Mouse (Mus musculus): ENCODE results near the gene Aadacl3. TPM values are rescaled to one million over a fixed set of nuclear protein-coding genes. Genes with fewer than 3 reads are reported as not detected.

Gene Aadacl3
- polyA plus RNA-seq (2015; fragmentation: Nextera tagmentation; extraction: Ambion mirVana) = not detected in 2 replicates

- no peaks in the 10 kb centered on the region for H3K9me3 ChIP-seq (replicated peaks; ENCODE audit: low read length)
- DNase-seq (ENCODE audit: low spot score) = no peak
- H3K36me3 ChIP-seq (ENCODE audit: insufficient read depth, low read length) = no peaks in the 10 kb centered on the region
- no peak for TF ChIP-seq CTCF (IDR thresholded peaks at IDR 0.05; ENCODE audit: low read depth)
- no peak within 1 kb of the TSS for H3K27ac ChIP-seq
- H3K9ac ChIP-seq (ENCODE audit: low read depth, low read length) = no peak within 1 kb of the TSS
- no peak within 1 kb of the TSS for H3K4me3 ChIP-seq (replicated peaks; ENCODE audit: low read depth, low read length)
- ATAC-seq (replicated peaks; ENCODE audit: low FRiP score, low read depth) = no peak
- H3K4me2 ChIP-seq (ENCODE audit: low read length) = no peak within 1 kb of the TSS
- no peaks in the 10 kb centered on the region for H3K27me3 ChIP-seq (ENCODE audit: insufficient read depth, low read length)
- WGBS = 76% methylated on average over 3 of the region's 3 CpGs
- no peaks in the 10 kb centered on the region for H3K4me1 ChIP-seq (replicated peaks; ENCODE audit: insufficient read depth, low read length)
These were observed at the start of gene Aadacl3 for GRCm38 (mm10) chr4:144463656-144464055. Gene Aadacl3, minus strand, starts transcription at chr4:144463756.

GRCm38 (mm10) chr4:144506518-144506917 lies 43.0 kb upstream of the Aadacl3 start:
- no peaks in the 10 kb centered on the region for H3K36me3 ChIP-seq (ENCODE audit: insufficient read depth, low read length)
- H3K4me2 ChIP-seq (ENCODE audit: low read length) = no peak overlapping the region
- DNase-seq (ENCODE audit: low spot score) (no peak), ATAC-seq (replicated peaks; ENCODE audit: low FRiP score, low read depth) (no peak)
- no peaks in the 10 kb centered on the region for H3K27me3 ChIP-seq (ENCODE audit: insufficient read depth, low read length)
- H3K27ac ChIP-seq = no peak overlapping the region
- WGBS = 83% methylated on average over 1 of the region's 1 CpGs
- H3K4me1 ChIP-seq (replicated peaks; ENCODE audit: insufficient read depth, low read length) = no peaks in the 10 kb centered on the region
- no peak overlapping the region for H3K9ac ChIP-seq (ENCODE audit: low read depth, low read length)
- TF ChIP-seq CTCF (IDR thresholded peaks at IDR 0.05; ENCODE audit: low read depth) = no peak
- H3K9me3 ChIP-seq (replicated peaks; ENCODE audit: low read length) = no peaks in the 10 kb centered on the region
- no peak overlapping the region for H3K4me3 ChIP-seq (replicated peaks; ENCODE audit: low read depth, low read length)

- no peak for TF ChIP-seq CTCF (IDR thresholded peaks at IDR 0.05; ENCODE audit: low read depth)
- H3K27ac ChIP-seq = no peak overlapping the region
- H3K4me3 ChIP-seq (replicated peaks; ENCODE audit: low read depth, low read length) = no peak overlapping the region
- no peaks in the 10 kb centered on the region for H3K4me1 ChIP-seq (replicated peaks; ENCODE audit: insufficient read depth, low read length)
- DNase-seq (ENCODE audit: low spot score) (no peak), ATAC-seq (replicated peaks; ENCODE audit: low FRiP score, low read depth) (no peak)
- no peaks in the 10 kb centered on the region for H3K36me3 ChIP-seq (ENCODE audit: insufficient read depth, low read length)
- H3K9me3 ChIP-seq (replicated peaks; ENCODE audit: low read length) = no peaks in the 10 kb centered on the region
- no peak overlapping the region for H3K9ac ChIP-seq (ENCODE audit: low read depth, low read length)
- no peaks in the 10 kb centered on the region for H3K27me3 ChIP-seq (ENCODE audit: insufficient read depth, low read length)
- no peak overlapping the region for H3K4me2 ChIP-seq (ENCODE audit: low read length)
These were observed 29.8 kb upstream of the Aadacl3 start for GRCm38 (mm10) chr4:144493331-144493730.

GRCm38 (mm10) chr4:144468091-144468490 lies 4.5 kb upstream of the Aadacl3 start:
- H3K4me1 ChIP-seq (replicated peaks; ENCODE audit: insufficient read depth, low read length) = no peaks in the 10 kb centered on the region
- no peak for TF ChIP-seq CTCF (IDR thresholded peaks at IDR 0.05; ENCODE audit: low read depth)
- no peaks in the 10 kb centered on the region for H3K9me3 ChIP-seq (replicated peaks; ENCODE audit: low read length)
- H3K4me2 ChIP-seq (ENCODE audit: low read length) = no peak overlapping the region
- ATAC-seq (replicated peaks; ENCODE audit: low FRiP score, low read depth) = no peak
- H3K27ac ChIP-seq = no peak overlapping the region
- DNase-seq (ENCODE audit: low spot score) = no peak
- no peaks in the 10 kb centered on the region for H3K36me3 ChIP-seq (ENCODE audit: insufficient read depth, low read length)
- 75% methylated on average over 1 of the region's 1 CpGs for WGBS
- no peak overlapping the region for H3K9ac ChIP-seq (ENCODE audit: low read depth, low read length)
- H3K4me3 ChIP-seq (replicated peaks; ENCODE audit: low read depth, low read length) = no peak overlapping the region
- H3K27me3 ChIP-seq (ENCODE audit: insufficient read depth, low read length) = no peaks in the 10 kb centered on the region

- no peaks in the 10 kb centered on the region for H3K9me3 ChIP-seq (replicated peaks; ENCODE audit: low read length)
- no peak overlapping the region for H3K9ac ChIP-seq (ENCODE audit: low read depth, low read length)
- no peak for TF ChIP-seq CTCF (IDR thresholded peaks at IDR 0.05; ENCODE audit: low read depth)
- WGBS = 69% methylated on average over 2 of the region's 2 CpGs
- H3K4me2 ChIP-seq (ENCODE audit: low read length) = no peak overlapping the region
- ATAC-seq (replicated peaks; ENCODE audit: low FRiP score, low read depth) (no peak), DNase-seq (ENCODE audit: low spot score) (no peak)
- H3K4me3 ChIP-seq (replicated peaks; ENCODE audit: low read depth, low read length) = no peak overlapping the region
- no peak overlapping the region for H3K27ac ChIP-seq
- no peaks in the 10 kb centered on the region for H3K4me1 ChIP-seq (replicated peaks; ENCODE audit: insufficient read depth, low read length)
- no peaks in the 10 kb centered on the region for H3K27me3 ChIP-seq (ENCODE audit: insufficient read depth, low read length)
- H3K36me3 ChIP-seq (ENCODE audit: insufficient read depth, low read length) = no peaks in the 10 kb centered on the region
These were observed 1.6 kb upstream of the Aadacl3 start for GRCm38 (mm10) chr4:144465206-144465605.

GRCm38 (mm10) chr4:144453217-144453616 lies 10.3 kb downstream of the Aadacl3 start, which contains the start of gene Gm9944:
Gene Gm9944, minus strand, starts transcription at chr4:144453317.
- no peak within 1 kb of the TSS for H3K4me2 ChIP-seq (ENCODE audit: low read length)
- no peak within 1 kb of the TSS for H3K27ac ChIP-seq
- H3K27me3 ChIP-seq (ENCODE audit: insufficient read depth, low read length) = no peaks in the 10 kb centered on the region; the same call in 1 of the 2 replicates
- no peak for DNase-seq (ENCODE audit: low spot score)
- WGBS = 66% methylated on average over 2 of the region's 2 CpGs
- H3K9ac ChIP-seq (ENCODE audit: low read depth, low read length) = no peak within 1 kb of the TSS
- H3K4me1 ChIP-seq (replicated peaks; ENCODE audit: insufficient read depth, low read length) = no peaks in the 10 kb centered on the region
- H3K9me3 ChIP-seq (replicated peaks; ENCODE audit: low read length) = no peaks in the 10 kb centered on the region
- no peak for TF ChIP-seq CTCF (IDR thresholded peaks at IDR 0.05; ENCODE audit: low read depth)
- ATAC-seq (replicated peaks; ENCODE audit: low FRiP score, low read depth) = no peak
- no peak within 1 kb of the TSS for H3K4me3 ChIP-seq (replicated peaks; ENCODE audit: low read depth, low read length)
- no peaks in the 10 kb centered on the region for H3K36me3 ChIP-seq (ENCODE audit: insufficient read depth, low read length)

DNA sequence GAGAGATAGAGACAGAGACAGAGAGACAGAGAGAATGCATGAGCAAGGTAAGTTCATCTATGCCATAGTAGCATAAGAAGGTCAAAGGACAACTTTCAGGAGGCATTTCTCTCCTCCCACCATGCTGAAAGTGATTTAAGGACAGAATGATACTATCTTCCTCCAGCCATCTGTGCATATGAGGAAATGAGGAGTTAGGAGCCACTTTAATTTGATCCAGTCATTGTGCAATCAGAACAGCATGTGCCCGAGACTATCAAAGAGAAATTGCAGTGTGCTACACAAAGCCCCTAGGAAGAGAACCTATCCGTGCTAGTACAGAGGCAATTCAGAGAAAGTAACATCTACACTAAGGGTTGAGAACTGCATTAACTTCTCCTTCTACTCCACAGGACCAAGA lies 15.0 kb downstream of the Aadacl3 start:
- no peak for DNase-seq (ENCODE audit: low spot score)
- no peaks in the 10 kb centered on the region for H3K27me3 ChIP-seq (ENCODE audit: insufficient read depth, low read length)
- no peak overlapping the region for H3K27ac ChIP-seq
- H3K9me3 ChIP-seq (replicated peaks; ENCODE audit: low read length) = no peaks in the 10 kb centered on the region
- TF ChIP-seq CTCF (IDR thresholded peaks at IDR 0.05; ENCODE audit: low read depth) = no peak
- no peak overlapping the region for H3K9ac ChIP-seq (ENCODE audit: low read depth, low read length)
- no peak overlapping the region for H3K4me2 ChIP-seq (ENCODE audit: low read length)
- WGBS = 59% methylated on average over 2 of the region's 2 CpGs
- H3K4me1 ChIP-seq (replicated peaks; ENCODE audit: insufficient read depth, low read length) = no peaks in the 10 kb centered on the region
- no peak overlapping the region for H3K4me3 ChIP-seq (replicated peaks; ENCODE audit: low read depth, low read length)
- no peak for ATAC-seq (replicated peaks; ENCODE audit: low FRiP score, low read depth)
- no peaks in the 10 kb centered on the region for H3K36me3 ChIP-seq (ENCODE audit: insufficient read depth, low read length)

All from kidney, postnatal 0 days (tissue).